Mouse (Mus musculus) heart, embryonic 13.5 days (tissue): ENCODE data around the gene Tmub2. TPM values are rescaled to one million over a fixed set of nuclear protein-coding genes. Genes with fewer than 3 reads are reported as not detected.

Experiments
- ATAC-seq: fragments of 200-750 bp; cut with Nextera tagmentation; 2 replicates; pipeline ENCODE4 v1.8.0; 2017; ENCODE audit warnings: moderate TSS enrichment; ENCODE audit not compliant: insufficient number of reproducible peaks, low FRiP score, low TSS enrichment; ENCODE audit errors: extremely low read depth
- H3K27ac ChIP-seq: fragments of 300-500 bp; sonication (generic); replicated peaks from 2 replicates; pipeline ENCODE4 v1.5.1; 2015; ENCODE audit warnings: moderate library complexity, mild to moderate bottlenecking, inconsistent platforms
- H3K27me3 ChIP-seq: fragments of 300-500 bp; sonication (generic); replicated peaks from 2 replicates; pipeline ENCODE4 v1.6.1; 2015; ENCODE audit warnings: mild to moderate bottlenecking, inconsistent platforms
- H3K36me3 ChIP-seq: fragments of 300-500 bp; sonication (generic); 2 replicates; pipeline ENCODE4 v1.6.1; 2015; ENCODE audit warnings: mild to moderate bottlenecking, inconsistent platforms
- H3K4me1 ChIP-seq: fragments of 300-500 bp; sonication (generic); 2 replicates; pipeline ENCODE4 v1.6.1; 2015; ENCODE audit warnings: inconsistent platforms
- H3K4me2 ChIP-seq: fragments of 300-500 bp; sonication (generic); 2 replicates; pipeline ENCODE4 v1.6.1; 2015; ENCODE audit warnings: inconsistent platforms, mild to moderate bottlenecking, moderate library complexity
- H3K4me3 ChIP-seq: fragments of 300-500 bp; sonication (generic); 2 replicates; pipeline ENCODE4 v1.5.1; 2015; ENCODE audit warnings: moderate library complexity, mild to moderate bottlenecking, inconsistent platforms
- H3K9ac ChIP-seq: fragments of 300-500 bp; sonication (generic); 2 replicates; pipeline ENCODE4 v1.6.1; 2015; ENCODE audit warnings: inconsistent platforms, mild to moderate bottlenecking, moderate library complexity
- H3K9me3 ChIP-seq: fragments of 300-500 bp; sonication (generic); 2 replicates; pipeline ENCODE4 v1.6.1; 2016; ENCODE audit warnings: inconsistent platforms
- WGBS: fragments of 180-500 bp; shearing (Covaris S2); methylation state at CpG from one replicate; pipeline ENCODE4 v1.1.7; 2015; ENCODE audit warnings: mixed read lengths; 5-methylcytosine and 5-hydroxymethylcytosine counted together
- polyA plus RNA-seq: library from polyadenylated mRNA; unstranded; fragments of >200 nt; fragmentation: Nextera tagmentation; extraction: Ambion mirVana; gene quantifications from 2 replicates; pipeline ENCODE4 v1.2.1, GENCODE M21; 2015

Tmub2 gene
- polyA plus RNA-seq, 1 experiment from 2014 or later: 36.8 TPM

DNA sequence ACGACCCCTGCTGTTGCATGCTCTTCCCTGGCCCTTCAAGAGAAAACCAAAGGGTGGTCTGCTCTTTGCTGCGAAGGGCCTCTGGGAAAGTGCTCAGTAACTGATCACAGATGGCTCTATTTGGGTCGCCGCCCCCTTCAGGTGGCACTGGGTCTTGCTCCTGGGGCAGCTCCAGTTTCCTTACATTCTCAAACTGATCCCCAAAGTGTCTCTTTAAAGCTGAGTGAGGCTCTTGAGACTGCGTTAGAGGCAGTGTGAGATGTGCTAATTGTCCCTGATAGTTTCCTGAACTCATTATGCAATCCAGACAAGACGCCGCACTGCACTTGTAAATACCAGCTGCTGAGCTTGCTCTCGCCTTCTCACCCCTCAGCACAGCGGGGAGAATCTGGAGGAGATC is 27.2 kb upstream of the Tmub2 start:
- ATAC-seq: no peak
- Histone ChIP-seq H3K9me3 (no peaks in the 10 kb centered on the region), H3K27ac (no peak overlapping the region), H3K4me2 (no peak overlapping the region), H3K36me3 (peaks cover 59% of the 10 kb centered on the region), H3K4me3 (no peak overlapping the region), H3K9ac (peak overlapping the region; percentile 56; the same call in 1 of the 2 replicates), H3K4me1 (peaks cover 27% of the 10 kb centered on the region), H3K27me3 (no peaks in the 10 kb centered on the region)
- 42% methylated on average over 9 of the region's 9 CpGs for WGBS

DNA sequence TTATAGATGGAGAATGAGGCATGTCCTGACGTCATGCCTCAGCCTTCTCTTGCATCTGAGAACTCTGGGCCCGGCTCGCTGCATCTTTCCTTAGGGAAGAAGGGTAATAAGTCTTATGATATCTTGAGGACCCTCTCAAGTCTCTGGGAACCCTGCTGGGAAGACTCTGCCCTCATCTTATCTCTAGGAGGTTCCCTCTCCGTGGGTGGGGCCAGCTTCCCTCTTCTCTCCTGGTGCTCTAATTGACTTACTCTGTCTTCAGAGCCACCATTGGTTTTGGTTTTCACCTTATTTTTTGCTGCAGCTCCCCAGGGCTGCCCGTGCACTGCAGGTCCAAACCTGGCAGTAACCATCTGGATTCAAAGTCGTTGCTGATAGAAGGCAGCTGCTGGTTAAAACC is 26.6 kb upstream of the Tmub2 start:
- Histone ChIP-seq H3K4me1 (peaks cover 27% of the 10 kb centered on the region), H3K4me2 (no peak overlapping the region), H3K4me3 (no peak overlapping the region), H3K36me3 (peaks cover 63% of the 10 kb centered on the region), H3K27me3 (no peaks in the 10 kb centered on the region), H3K9me3 (no peaks in the 10 kb centered on the region), H3K9ac (no peak overlapping the region), H3K27ac (no peak overlapping the region)
- WGBS: 56% methylated on average over 6 of the region's 6 CpGs
- ATAC-seq: no peak

DNA sequence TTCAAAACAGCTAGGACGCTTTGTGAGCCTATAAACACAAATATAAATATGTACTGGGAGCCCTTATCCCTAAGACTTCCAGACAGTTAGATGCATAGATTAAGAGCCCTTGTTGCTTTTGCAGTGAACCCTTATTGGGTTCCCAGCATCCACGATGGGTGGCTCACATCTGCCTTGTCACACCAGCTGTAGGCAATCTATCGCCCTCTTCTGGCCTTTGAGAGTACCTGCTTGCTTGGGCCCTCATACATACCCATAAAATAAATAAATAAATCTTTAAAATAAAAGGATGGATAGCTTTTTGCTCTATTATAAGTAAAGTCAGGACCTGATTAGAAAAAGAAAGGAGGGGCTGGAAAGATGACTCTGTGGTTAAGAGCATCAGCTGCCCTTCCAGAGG is 26.2 kb upstream of the Tmub2 start:
- ATAC-seq: no peak
- WGBS: 86% methylated on average over 3 of the region's 3 CpGs
- H3K27me3 ChIP-seq: no peaks in the 10 kb centered on the region
- H3K4me1 ChIP-seq: peaks cover 27% of the 10 kb centered on the region
- no peak overlapping the region for H3K4me3 ChIP-seq
- H3K27ac ChIP-seq: no peak overlapping the region
- H3K9ac ChIP-seq: no peak overlapping the region
- H3K9me3 ChIP-seq: no peaks in the 10 kb centered on the region
- peaks cover 67% of the 10 kb centered on the region for H3K36me3 ChIP-seq
- no peak overlapping the region for H3K4me2 ChIP-seq

DNA sequence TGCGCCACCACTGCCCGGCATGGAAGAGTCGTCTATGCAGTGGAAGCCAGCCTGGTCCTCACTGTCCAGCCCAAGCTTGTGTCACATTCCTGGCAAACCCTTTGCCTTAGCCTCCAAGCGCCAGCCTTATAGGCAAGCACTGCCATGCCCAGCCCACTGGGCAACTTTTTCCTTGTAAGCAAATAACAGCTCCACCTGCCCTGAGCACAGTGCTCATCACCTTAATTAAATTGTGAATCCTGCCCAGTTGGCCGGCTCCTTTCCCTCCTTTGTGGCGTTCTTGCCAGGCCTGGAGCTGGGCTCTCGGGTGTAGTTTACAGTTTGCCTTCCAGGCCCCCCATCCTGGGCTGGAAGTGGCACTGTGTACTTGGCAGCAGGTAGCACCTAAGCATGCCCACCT is 21.5 kb upstream of the Tmub2 start:
- ATAC-seq: no peak
- Histone ChIP-seq H3K27me3 (no peaks in the 10 kb centered on the region), H3K36me3 (peaks cover 49% of the 10 kb centered on the region), H3K4me3 (no peak overlapping the region), H3K9me3 (no peaks in the 10 kb centered on the region), H3K27ac (no peak overlapping the region), H3K4me2 (no peak overlapping the region), H3K4me1 (peaks cover 11% of the 10 kb centered on the region), H3K9ac (0 out of 2 replicates have a peak overlapping the region, but pooled peaks have one; percentile 10)
- WGBS: 86% methylated on average over 7 of the region's 7 CpGs

DNA sequence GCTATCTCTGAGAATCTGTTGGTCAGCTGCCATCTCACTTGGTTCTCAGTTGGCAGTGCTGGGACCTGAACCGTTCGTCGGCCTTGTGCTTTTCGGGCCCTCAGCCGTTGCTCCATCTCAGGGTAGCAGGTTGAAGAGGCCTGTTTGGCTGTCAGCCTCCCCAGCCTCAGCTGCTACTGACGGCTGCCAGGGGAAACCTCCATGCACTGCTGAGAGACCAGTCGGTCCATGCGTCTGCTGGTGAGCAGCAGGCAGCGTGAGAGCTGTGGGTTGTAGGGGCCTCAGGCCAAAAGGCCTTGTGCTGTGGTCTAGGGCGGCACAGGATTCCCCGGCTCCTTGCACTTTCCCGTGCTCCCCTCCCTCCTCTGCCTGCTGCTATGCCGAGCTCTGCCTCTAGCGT is 18.9 kb upstream of the Tmub2 start:
- Histone ChIP-seq H3K27ac (no peak overlapping the region), H3K4me1 (peaks cover 17% of the 10 kb centered on the region), H3K9ac (no peak overlapping the region), H3K27me3 (no peaks in the 10 kb centered on the region), H3K4me3 (no peak overlapping the region), H3K4me2 (no peak overlapping the region), H3K9me3 (no peaks in the 10 kb centered on the region), H3K36me3 (peaks cover 27% of the 10 kb centered on the region)
- ATAC-seq: no peak
- 59% methylated on average over 14 of the region's 14 CpGs for WGBS

DNA sequence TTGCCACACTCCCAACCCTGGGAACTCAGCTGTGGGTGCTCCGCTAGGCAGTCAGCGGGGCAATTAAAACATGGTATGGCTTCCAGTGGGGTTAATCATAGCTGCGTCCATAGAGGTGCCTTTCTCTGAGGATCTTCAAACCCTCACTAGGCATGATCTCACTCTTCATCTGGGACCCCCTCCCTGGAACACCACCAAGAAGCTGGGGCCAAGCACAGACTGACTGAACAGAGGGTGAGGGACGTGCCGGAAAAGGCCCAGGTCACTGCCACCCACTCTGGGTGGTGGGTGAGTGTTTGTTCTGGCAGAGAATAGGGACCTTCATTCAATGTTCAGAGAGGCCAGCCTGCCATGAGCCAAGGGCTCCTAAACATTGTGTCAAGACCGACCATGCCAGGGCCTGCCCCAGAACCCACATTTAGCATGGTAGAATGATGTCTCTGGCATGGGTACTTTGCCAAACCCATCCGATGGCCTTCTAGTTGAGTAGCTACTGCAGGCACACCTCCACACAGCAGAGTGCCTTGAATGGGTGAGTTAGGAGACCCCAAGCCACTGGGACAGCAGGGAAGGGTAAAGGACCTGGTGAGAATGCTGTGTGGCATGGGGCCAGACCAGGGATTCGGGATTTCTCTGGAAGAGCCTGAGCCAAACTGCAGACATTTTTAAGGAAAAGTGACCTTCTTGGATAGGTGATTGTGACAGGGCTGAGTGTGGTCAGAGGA is 17.9 kb upstream of the Tmub2 start:
- 86% methylated on average over 8 of the region's 8 CpGs for WGBS
- ATAC-seq: no peak
- peaks cover 17% of the 10 kb centered on the region for H3K4me1 ChIP-seq
- no peaks in the 10 kb centered on the region for H3K27me3 ChIP-seq
- no peak overlapping the region for H3K4me3 ChIP-seq
- H3K36me3 ChIP-seq: peaks cover 21% of the 10 kb centered on the region
- 0 out of 2 replicates have a peak overlapping the region, but pooled peaks have one; percentile 37 for H3K9ac ChIP-seq
- H3K9me3 ChIP-seq: no peaks in the 10 kb centered on the region
- H3K4me2 ChIP-seq: no peak overlapping the region
- no peak overlapping the region for H3K27ac ChIP-seq

DNA sequence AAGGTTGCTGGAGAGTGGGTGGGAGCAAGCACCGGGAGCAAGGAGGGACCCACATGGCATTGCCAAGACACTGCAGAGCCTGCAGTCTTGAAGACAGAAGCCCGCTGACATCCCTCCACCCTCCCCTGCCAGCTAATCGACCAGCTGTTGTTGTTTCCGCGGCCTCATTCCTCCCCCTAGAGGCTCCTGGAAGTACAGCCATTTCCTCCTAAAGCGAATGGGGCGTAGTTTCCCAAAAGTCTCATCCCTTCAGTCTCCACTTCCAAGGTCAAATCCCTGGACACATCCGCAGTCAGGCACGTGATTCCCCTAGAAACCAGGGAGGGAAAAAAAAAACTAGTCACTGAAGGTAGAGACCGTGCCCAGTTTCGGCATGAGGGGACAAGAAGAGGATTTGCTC is 17.3 kb upstream of the Tmub2 start:
- H3K27me3 ChIP-seq: no peaks in the 10 kb centered on the region; the same call in 1 of the 2 replicates
- no peak overlapping the region for H3K4me3 ChIP-seq
- 0 out of 2 replicates have a peak overlapping the region, but pooled peaks have one; percentile 37 for H3K9ac ChIP-seq
- no peaks in the 10 kb centered on the region for H3K9me3 ChIP-seq
- H3K4me1 ChIP-seq: peaks cover 17% of the 10 kb centered on the region
- H3K4me2 ChIP-seq: peak overlapping the region; percentile 9; the same call in 1 of the 2 replicates
- no peak for ATAC-seq
- H3K36me3 ChIP-seq: peaks cover 14% of the 10 kb centered on the region
- 4% methylated on average over 11 of the region's 11 CpGs for WGBS
- no peak overlapping the region for H3K27ac ChIP-seq

DNA sequence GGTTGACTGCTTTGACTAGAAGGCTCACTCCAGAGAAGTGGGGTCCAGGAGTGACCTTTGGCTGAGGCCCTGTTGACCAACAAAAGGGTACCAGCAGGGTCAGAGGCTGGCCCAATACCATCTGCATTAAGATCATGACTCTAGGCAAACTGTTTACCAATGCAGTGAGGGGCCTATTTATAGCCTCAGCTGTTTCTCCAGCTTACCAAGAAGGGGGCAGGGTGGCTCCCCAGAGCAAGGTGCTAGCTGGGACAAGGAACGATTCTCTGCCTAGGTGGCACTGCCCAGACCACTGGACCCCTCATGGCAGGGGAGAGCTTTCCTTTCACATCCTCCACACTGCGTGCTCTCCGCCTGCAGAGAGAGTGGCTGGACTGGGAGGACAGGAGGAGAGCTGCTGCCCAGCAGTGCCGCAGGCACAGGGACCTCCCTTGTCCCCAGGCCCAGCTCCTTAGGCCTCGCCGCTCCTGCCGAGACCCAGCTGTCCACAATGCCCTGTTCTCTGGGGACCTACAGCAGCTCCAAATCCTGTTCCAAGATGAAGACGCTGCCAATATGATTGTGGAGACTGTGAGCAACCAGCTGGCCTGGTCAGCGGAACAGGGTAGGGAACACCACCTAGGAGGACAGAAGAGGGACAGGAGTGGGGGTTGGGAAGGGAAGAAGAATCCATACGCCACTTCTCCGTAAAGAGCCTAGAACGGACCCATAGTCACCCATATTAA is 16.0 kb upstream of the Tmub2 start, which contains the start of gene Asb16:
Asb16 (plus strand) TSS at position 224 of the 725 bp plus-strand sequence.
- Histone ChIP-seq H3K9me3 (no peaks in the 10 kb centered on the region), H3K27me3 (no peaks in the 10 kb centered on the region; the same call in 1 of the 2 replicates), H3K9ac (peak within 1 kb of the TSS; percentile 37; the same call in 1 of the 2 replicates), H3K36me3 (peaks cover 4% of the 10 kb centered on the region; the same call in 1 of the 2 replicates), H3K4me3 (no peak within 1 kb of the TSS), H3K27ac (0 out of 2 replicates have a peak within 1 kb of the TSS, but pooled peaks have one; percentile 28), H3K4me2 (peak within 1 kb of the TSS; percentile 9; the same call in 1 of the 2 replicates), H3K4me1 (peaks cover 17% of the 10 kb centered on the region)
- WGBS: 82% methylated on average over 12 of the region's 12 CpGs
- ATAC-seq: no peak

DNA sequence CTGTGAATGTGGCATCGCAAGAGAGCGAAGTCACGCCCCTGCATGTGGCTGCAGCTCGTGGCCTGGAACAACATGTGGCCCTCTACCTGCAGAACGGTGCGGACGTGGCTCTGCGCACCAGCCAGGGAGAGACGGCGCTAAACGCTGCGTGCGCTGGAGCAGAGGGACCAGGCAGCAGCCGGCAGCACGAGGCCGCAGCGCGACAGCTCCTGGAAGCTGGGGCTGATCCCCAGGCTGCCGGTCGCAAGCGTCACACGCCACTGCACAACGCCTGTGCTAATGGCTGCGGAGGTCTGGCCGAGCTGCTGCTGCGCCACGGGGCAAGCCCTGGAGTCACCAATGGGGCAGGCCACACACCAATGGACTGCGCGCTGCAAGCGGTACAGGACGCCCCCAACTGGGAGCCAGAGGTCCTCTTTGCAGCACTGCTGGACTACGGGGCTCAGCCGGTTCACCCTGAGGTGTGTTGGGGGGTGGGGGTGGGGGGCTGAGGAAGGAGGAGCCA is 8.3 kb upstream of the Tmub2 start:
- peak; percentile 46; the same call in 1 of the 2 replicates for ATAC-seq
- H3K27me3 ChIP-seq: peaks cover 10% of the 10 kb centered on the region
- peaks cover 12% of the 10 kb centered on the region for H3K4me1 ChIP-seq
- H3K9ac ChIP-seq: peak overlapping the region; percentile 80
- H3K36me3 ChIP-seq: no peaks in the 10 kb centered on the region
- WGBS: 2% methylated on average over 33 of the region's 33 CpGs
- no peak overlapping the region for H3K27ac ChIP-seq
- peak overlapping the region; percentile 79 for H3K4me2 ChIP-seq
- H3K4me3 ChIP-seq: peak overlapping the region; percentile 51
- no peaks in the 10 kb centered on the region for H3K9me3 ChIP-seq

DNA sequence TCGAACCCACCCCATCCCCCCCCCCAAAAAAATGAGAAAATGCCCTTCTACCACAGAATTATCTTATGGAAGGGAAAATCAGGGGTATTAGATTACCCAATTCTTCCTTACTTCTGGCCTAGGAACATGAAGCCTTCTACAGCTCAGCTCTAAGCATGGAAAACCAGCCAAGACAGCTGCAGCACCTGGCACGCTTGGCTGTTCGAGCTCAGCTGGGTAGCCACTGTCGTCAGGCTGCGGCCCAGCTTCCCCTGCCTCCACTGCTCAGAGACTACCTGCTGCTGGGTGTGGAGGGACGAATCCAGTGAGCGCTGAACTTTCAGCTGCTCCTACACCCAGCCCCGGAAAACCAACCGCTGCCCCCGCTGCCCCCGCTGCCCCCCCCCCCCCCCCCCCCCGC is 7.0 kb upstream of the Tmub2 start:
- no peak overlapping the region for H3K4me2 ChIP-seq
- H3K4me3 ChIP-seq: no peak overlapping the region
- H3K36me3 ChIP-seq: no peaks in the 10 kb centered on the region
- ATAC-seq: no peak
- no peaks in the 10 kb centered on the region for H3K9me3 ChIP-seq
- H3K4me1 ChIP-seq: peaks cover 12% of the 10 kb centered on the region
- WGBS: 61% methylated on average over 10 of the region's 12 CpGs
- H3K27ac ChIP-seq: no peak overlapping the region
- H3K27me3 ChIP-seq: peaks cover 10% of the 10 kb centered on the region
- no peak overlapping the region for H3K9ac ChIP-seq

DNA sequence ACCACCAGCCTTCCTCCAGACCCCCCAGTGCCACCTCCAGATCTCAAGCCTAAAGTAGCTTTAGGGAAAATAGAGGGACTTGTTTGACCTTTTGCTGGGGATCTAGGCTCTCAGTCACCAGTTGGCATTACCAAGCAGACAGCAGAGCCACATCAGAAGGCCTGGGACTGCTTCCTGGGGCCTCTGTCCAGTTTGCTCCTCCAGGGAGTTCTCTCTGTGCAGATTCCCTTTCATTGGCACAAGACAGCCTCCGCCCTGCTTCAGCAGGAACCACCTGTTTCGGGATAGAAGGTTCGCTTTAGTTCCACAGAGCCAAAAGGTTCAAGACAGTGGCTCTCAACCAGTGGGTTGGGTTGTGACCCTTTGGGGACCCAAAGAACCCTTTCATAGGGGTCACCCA is 5.1 kb upstream of the Tmub2 start:
- H3K27me3 ChIP-seq: peaks cover 10% of the 10 kb centered on the region
- no peaks in the 10 kb centered on the region for H3K36me3 ChIP-seq
- no peaks in the 10 kb centered on the region for H3K9me3 ChIP-seq
- no peak overlapping the region for H3K9ac ChIP-seq
- no peak for ATAC-seq
- peaks cover 12% of the 10 kb centered on the region for H3K4me1 ChIP-seq
- H3K27ac ChIP-seq: no peak overlapping the region
- WGBS: 86% methylated on average over 3 of the region's 3 CpGs
- no peak overlapping the region for H3K4me3 ChIP-seq
- H3K4me2 ChIP-seq: no peak overlapping the region
